Mouse (Mus musculus) embryo, embryonic 10.5 days (tissue): ENCODE results near the gene Cyth2.

ENCODE experiments used
- DNase-seq: peaks from one replicate; pipeline ENCODE4 v3.0.0-alpha.2; 2015; ENCODE audit warnings: low spot score

Gene Cyth2

GRCm38 (mm10) chr7:45785388-45786135 is 28.8 kb downstream of the Cyth2 start:
- DNase-seq: no peak

GRCm38 (mm10) chr7:45784524-45785372 is 29.6 kb downstream of the Cyth2 start, which contains the start of gene Sult2b1:
Gene Sult2b1 (minus strand): TSS chr7:45784669.
- DNase-seq: peak; percentile 97

GRCm38 (mm10) chr7:45783511-45784091 is 30.8 kb downstream of the Cyth2 start, which contains the start of gene Lmtk3:
Gene Lmtk3 (plus strand): TSS chr7:45783738.
- peak; percentile 85 for DNase-seq

- DNase-seq: no peak
Measured at GRCm38 (mm10) chr7:45782271-45782670, 32.1 kb downstream of the Cyth2 start.

GRCm38 (mm10) chr7:45779081-45779641 is 35.2 kb downstream of the Cyth2 start:
- no peak for DNase-seq

- no peak for DNase-seq
Measured at GRCm38 (mm10) chr7:45775237-45775636, 39.1 kb downstream of the Cyth2 start.

- DNase-seq: no peak
Measured at GRCm38 (mm10) chr7:45771101-45771500, 43.3 kb downstream of the Cyth2 start.

- DNase-seq: no peak
Measured at GRCm38 (mm10) chr7:45770427-45771082, 43.8 kb downstream of the Cyth2 start.

GRCm38 (mm10) chr7:45767500-45767899 is 46.9 kb downstream of the Cyth2 start:
- no peak for DNase-seq

GRCm38 (mm10) chr7:45766764-45767163 is 47.6 kb downstream of the Cyth2 start:
- DNase-seq: no peak

GRCm38 (mm10) chr7:45765995-45766394 is 48.4 kb downstream of the Cyth2 start:
- no peak for DNase-seq

GRCm38 (mm10) chr7:45760151-45760550 is 54.2 kb downstream of the Cyth2 start:
- no peak for DNase-seq

- peak; percentile 22 for DNase-seq
Measured at GRCm38 (mm10) chr7:45759400-45759799, 55.0 kb downstream of the Cyth2 start.
